ENCODE assay signal across 9 mouse cellular contexts in the genomic region with DNA sequence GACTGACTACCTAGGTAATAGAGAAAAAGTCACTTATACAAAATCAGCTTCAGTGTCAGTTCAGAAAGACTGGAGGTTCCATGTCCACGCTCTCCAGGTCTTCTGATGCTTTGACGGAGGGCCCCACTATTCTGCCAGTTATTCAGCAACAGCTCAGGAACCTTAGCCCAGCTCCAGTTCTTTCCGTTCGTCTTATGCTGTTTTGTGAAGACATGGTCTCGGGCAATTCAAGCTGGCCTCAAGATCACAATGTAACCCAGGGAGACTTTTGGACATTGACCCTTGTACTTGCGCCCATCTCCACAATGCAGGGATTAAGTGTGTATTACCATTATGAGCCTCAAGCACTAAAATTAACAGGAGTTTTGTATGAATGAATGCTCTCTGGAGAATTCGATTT.
"Had no signal": no experiment of that assay in that cellular context is flagged by ENCODE, and none has a peak within 500 bp of the region (broad histone marks: within the 10 kb centered on the region; RNA-seq: fewer than 3 reads in every experiment).

No protein-coding gene starts in this region.

- H3K27ac ChIP-seq: hindbrain, postnatal 0 days; liver, embryonic 15.5 days; midbrain, embryonic 10.5 days had no signal

- H3K4me3 ChIP-seq: liver, embryonic 15.5 days; midbrain, embryonic 10.5 days had no signal

- H3K9ac ChIP-seq: liver, embryonic 15.5 days had no signal

- H3K4me1 ChIP-seq: liver, embryonic 15.5 days had no signal

- H3K36me3 ChIP-seq: liver, embryonic 15.5 days; midbrain, embryonic 10.5 days had no signal

- H3K4me2 ChIP-seq: liver, embryonic 11.5 days; liver, embryonic 15.5 days had no signal

- H3K27me3 ChIP-seq: liver, embryonic 15.5 days had no signal

- DNase-seq: left cerebral cortex, postnatal 4 days; lung, adult 2 months; lung, postnatal 4 days; right cerebral cortex, postnatal 14 days had no signal

- H3K9me3 ChIP-seq: liver, embryonic 15.5 days; midbrain, embryonic 10.5 days had no signal

- ATAC-seq: lung, postnatal 0 days had no signal
